Comparison of ENCODE assay signal across 20 mouse cellular contexts in genomic region chr16:33672643-33673042, GRCm38 (mm10).
"Had no signal": no experiment of that assay in that cellular context is flagged by ENCODE, and none has a peak within 500 bp of the region (broad histone marks: within the 10 kb centered on the region; RNA-seq: fewer than 3 reads in every experiment).

No protein-coding gene starts in this region.

- H3K4me2 ChIP-seq: limb, embryonic 13.5 days; liver, embryonic 12.5 days; liver, embryonic 15.5 days; lung, embryonic 15.5 days; midbrain, embryonic 12.5 days had no signal

- DNase-seq: kidney, adult 2 months; kidney, postnatal 25 days; layer of hippocampus, adult 9-11 months; liver; lung, adult 18-20 months; lung, postnatal 10 days; lung, postnatal 36 days; thymus, adult 2 months; thymus, postnatal 14 days; thymus, postnatal 4 days had no signal

- H3K4me1 ChIP-seq: liver, embryonic 12.5 days; liver, embryonic 15.5 days had no signal

- H3K9me3 ChIP-seq: limb, embryonic 10.5 days; limb, embryonic 13.5 days; liver, embryonic 12.5 days; liver, embryonic 15.5 days; lung, embryonic 15.5 days; midbrain, embryonic 12.5 days had no signal

- ATAC-seq: liver, embryonic 12.5 days had no signal

- H3K27ac ChIP-seq: kidney, postnatal 0 days; layer of hippocampus, adult 2 months; limb, embryonic 10.5 days; limb, embryonic 13.5 days; liver, embryonic 12.5 days; liver, embryonic 15.5 days; lung, embryonic 15.5 days; stomach, postnatal 0 days had no signal

- H3K27me3 ChIP-seq: limb, embryonic 13.5 days; liver, embryonic 15.5 days; lung, embryonic 15.5 days; midbrain, embryonic 12.5 days had no signal

- H3K4me3 ChIP-seq: layer of hippocampus, adult 2 months; limb, embryonic 10.5 days; limb, embryonic 13.5 days; liver, embryonic 12.5 days; liver, embryonic 15.5 days; lung, embryonic 15.5 days; megakaryocyte, embryonic 14.5 days; midbrain, embryonic 12.5 days had no signal

- H3K36me3 ChIP-seq: limb, embryonic 10.5 days; limb, embryonic 13.5 days; liver, embryonic 12.5 days; liver, embryonic 15.5 days; lung, embryonic 15.5 days; midbrain, embryonic 12.5 days had no signal

- H3K9ac ChIP-seq: limb, embryonic 13.5 days; liver, embryonic 12.5 days; liver, embryonic 15.5 days; lung, embryonic 15.5 days; midbrain, embryonic 12.5 days had no signal
